Mouse (Mus musculus): Measurements from ENCODE around the gene Trim12a. TPM values are rescaled to one million over a fixed set of nuclear protein-coding genes. Genes with fewer than 3 reads are reported as not detected.
"Not testable (repeated sequence)": the region's sequence is repeated elsewhere in the genome, so short reads cannot be mapped to it uniquely, and the experiment has no call there.

Gene Trim12a
- 1 to 10 TPM; 2.6 to 5.4 (median 4.4) TPM for total RNA-seq (2022)

GRCm38 (mm10) chr7:104315369-104316080 lies at the start of gene Trim12a:
Trim12a (minus strand) TSS chr7:104315466.
- DNase-seq (ENCODE audit: low spot score in 2 of 2), result not testable (repeated sequence)

DNA sequence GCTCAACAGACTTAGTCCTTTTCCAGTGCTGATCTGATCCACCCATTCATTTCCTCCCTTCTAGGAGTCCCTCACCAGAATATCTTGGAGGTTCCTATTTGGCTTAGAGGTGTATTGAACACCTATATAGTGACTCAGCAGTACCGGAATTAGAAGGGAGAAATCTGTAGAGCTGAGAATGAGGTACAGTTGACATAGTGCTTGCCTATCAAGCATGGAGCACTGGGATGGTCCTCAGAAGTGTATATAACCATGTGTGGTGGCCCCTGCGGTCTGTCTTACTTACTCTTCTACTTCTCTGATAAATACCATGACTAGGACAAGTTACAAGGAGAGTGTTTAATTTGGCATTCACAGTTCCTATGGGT lies 38.3 kb upstream of the Trim12a start:
- no peak for DNase-seq (ENCODE audit: low spot score in 2 of 2)

DNA sequence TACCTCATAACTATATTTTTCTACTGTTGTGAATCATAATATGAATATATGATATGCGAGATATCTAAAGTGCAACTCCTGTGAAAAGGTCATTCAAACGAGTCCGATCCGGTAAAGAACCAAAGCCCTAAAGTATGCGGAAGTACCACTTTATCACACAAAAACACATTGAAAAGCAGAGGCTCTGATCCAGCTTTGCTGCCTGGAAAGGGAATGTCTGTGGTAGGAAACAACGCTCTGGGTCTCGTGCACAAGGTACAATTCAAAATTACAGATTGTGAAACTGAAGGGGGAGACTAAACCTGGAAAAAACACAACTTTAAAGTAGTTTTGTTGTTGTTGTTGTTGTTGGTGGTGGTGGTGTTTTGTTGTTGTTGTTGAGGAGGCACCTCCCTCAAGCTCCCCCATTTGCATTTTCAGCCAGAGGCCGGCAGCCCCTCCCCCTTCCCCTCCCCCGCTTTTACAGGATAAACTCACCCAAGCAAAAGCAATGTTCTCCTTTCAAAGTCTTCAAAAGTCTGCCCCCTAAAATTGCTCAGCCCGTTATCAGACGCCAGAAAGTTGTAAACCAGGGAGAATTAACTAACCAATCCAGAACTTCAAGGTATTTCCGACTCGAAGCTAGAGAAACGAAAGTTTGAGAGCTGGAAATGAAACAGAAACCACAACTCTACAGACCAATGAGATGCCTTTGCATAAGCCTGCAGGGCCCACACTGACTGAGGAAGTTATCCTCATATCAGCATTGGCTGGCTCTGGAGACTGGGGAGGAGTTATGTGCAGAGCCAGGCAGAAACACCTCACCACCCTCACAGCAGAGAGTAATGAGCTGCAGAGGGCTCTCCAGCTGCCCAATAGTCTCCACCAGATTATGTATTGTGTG lies 37.7 kb upstream of the Trim12a start, which contains the start of gene Trim12c:
Gene Trim12c, minus strand, starts transcription at position 646 of the 883 bp plus-strand sequence.
- DNase-seq (ENCODE audit: low spot score in 2 of 2), result peak in 1 of 2 experiments; percentile 3

GRCm38 (mm10) chr7:104348043-104348442 lies 32.8 kb upstream of the Trim12a start:
- DNase-seq (ENCODE audit: low spot score in 2 of 2), result not testable (repeated sequence)

DNA sequence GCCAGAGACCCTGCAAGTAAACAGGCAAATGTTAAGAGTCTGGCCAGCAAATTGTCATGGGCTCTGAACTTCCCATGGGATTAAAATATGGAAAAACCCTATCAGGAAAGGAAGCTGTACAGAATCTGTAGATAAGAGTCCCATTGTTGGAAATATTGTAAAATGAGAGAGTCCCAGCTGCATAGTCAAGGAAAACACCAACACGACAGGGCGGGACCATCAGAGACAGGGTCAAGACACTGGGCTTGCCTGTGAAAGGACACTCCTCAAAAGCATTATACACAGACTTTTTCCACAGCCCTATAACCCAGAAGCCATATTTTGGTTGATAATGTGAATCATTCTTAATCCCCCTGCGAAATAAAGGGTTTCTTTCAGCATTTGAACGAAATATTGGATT lies 25.5 kb upstream of the Trim12a start:
- DNase-seq (ENCODE audit: low spot score in 2 of 2), result not testable (repeated sequence)

DNA sequence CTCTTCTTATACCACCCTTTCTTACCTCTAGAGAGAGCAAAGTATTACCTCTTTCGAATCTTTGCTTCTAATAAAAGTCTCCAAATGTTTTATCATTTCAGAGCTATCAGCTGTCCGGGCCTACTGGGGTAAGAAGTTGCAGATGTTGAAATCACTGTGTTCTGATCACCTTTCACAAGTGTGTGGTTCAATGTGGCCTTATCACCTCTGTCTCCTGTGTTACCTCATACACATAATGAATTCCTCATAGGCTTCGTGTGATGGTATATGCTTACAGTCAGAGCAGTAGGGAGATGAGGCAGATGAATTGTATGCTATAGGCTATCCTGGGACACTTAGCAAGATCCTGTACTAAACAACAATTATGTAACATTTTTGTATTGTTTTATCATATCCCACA lies 20.3 kb upstream of the Trim12a start:
- not testable (repeated sequence) for DNase-seq (ENCODE audit: low spot score in 2 of 2)

- DNase-seq (ENCODE audit: low spot score in 2 of 2), result not testable (repeated sequence)
These were observed 13.9 kb upstream of the Trim12a start, which contains the start of gene Trim34b for GRCm38 (mm10) chr7:104329171-104329570. Trim34b (plus strand) TSS chr7:104329471.

GRCm38 (mm10) chr7:104322028-104322427 lies 6.8 kb upstream of the Trim12a start:
- no peak for DNase-seq (ENCODE audit: low spot score in 2 of 2)

- no peak for DNase-seq (ENCODE audit: low spot score in 2 of 2)
These were observed 391 bp downstream of the Trim12a start for GRCm38 (mm10) chr7:104314796-104315353.

DNA sequence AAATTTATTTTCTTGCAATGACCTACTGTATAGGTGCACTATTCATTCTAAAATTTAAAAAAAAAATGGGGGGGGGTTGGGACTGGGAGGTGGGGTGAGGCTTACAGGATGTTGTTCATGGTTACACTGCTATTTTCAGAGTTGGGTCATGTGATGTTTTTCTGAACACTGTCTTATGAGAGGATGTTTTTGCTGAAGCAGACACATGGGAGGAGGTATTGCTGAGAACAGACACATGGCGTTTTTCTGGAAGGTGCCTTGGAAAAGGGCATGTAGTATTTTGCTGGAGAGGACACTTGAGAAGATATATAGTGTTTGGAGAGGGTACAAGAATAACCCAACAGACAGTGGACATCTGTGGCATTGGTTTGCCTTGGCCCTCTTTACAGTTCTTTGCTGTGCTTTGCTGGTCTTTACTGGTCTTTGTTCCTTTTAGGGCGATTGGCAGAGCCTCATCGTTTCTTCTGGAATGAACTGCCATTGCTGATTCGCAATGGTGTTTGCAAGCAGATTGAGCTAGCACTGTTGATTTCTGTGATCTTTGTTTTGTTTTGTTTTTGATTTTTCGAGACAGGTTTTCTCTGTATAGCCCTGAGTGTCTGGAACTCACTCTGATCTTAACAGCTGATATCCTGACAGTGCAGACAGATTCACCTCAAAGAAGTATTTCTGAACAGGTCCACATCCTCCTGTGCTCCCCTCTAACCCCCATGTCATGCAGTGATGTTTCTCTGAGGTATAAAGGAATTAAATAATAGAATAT lies 23.4 kb downstream of the Trim12a start:
- no peak for DNase-seq (ENCODE audit: low spot score in 2 of 2)

- DNase-seq (ENCODE audit: low spot score in 2 of 2), result no peak
These were observed 24.6 kb downstream of the Trim12a start for GRCm38 (mm10) chr7:104290641-104291040.

- not testable (repeated sequence) for DNase-seq (ENCODE audit: low spot score in 2 of 2)
These were observed 27.5 kb downstream of the Trim12a start, which contains the start of gene Trim5 for GRCm38 (mm10) chr7:104287576-104288443. Trim5 (minus strand) TSS chr7:104288094.

DNA sequence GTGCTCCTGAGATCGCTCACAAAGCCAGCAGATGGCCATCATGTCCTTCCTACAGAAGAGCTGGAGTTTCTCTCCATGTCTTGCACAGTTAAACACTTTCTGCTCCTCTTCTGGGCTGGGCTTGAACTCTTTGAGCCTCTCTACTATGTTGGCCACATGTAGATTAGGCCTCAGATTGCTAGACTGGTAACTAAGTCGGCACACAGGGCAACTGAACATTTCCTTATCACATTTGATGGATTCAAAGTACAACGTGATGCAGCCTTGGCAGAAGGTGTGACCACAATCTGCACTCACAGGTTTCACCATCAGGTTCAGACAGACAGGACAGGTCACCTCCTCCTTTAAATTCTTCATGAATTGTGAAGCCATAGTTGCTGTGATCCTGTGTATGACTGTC lies 35.9 kb downstream of the Trim12a start:
- not testable (repeated sequence) for DNase-seq (ENCODE audit: low spot score in 2 of 2)

- not testable (repeated sequence) for DNase-seq (ENCODE audit: low spot score in 2 of 2)
These were observed 49.9 kb downstream of the Trim12a start for GRCm38 (mm10) chr7:104265335-104265734.

DNA sequence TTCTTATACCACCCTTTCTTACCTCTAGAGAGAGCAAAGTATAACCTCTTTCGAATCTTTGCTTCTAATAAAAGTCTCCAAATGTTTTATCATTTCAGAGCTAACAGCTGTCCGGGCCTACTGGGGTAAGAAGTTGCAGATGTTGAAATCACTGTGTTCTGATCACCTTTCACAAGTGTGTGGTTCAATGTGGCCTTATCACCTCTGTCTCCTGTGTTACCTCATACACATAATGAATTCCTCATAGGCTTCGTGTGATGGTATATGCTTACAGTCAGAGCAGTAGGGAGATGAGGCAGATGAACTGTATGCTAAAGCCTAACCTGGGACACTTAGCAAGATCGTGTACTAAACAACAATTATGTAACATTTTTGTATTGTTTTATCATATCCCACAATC lies 54.9 kb downstream of the Trim12a start:
- not testable (repeated sequence) for DNase-seq (ENCODE audit: low spot score in 2 of 2)

Other genes with a start within 250 kb of the Trim12a start
- not detected for gene Olfr644, start 243.6 kb downstream of the Trim12a start, total RNA-seq (2022)
- gene Olfr645, start 230.0 kb downstream of the Trim12a start, total RNA-seq (2022), result not detected
- not detected for gene Olfr646, start 210.6 kb downstream of the Trim12a start, total RNA-seq (2022)
- gene Ubqln5, start 185.6 kb downstream of the Trim12a start, total RNA-seq (2022), result not detected
- not detected for gene Olfr643, start 178.1 kb downstream of the Trim12a start, total RNA-seq (2022)
- gene Ubqln3, start 172.2 kb downstream of the Trim12a start, total RNA-seq (2022), result not detected
- gene Ubqlnl, start 164.9 kb downstream of the Trim12a start, total RNA-seq (2022), result not detected
- gene Olfm5, start 150.6 kb downstream of the Trim12a start, total RNA-seq (2022), result not detected
- gene Olfr648, start 132.1 kb downstream of the Trim12a start, total RNA-seq (2022), result under 1 TPM; 0.14 to 0.31 (median 0.22) TPM
- not detected for gene Olfr649, start 119.5 kb downstream of the Trim12a start, total RNA-seq (2022)
- under 1 TPM; 0.14 to 0.29 (median 0.16) TPM for gene Trim6, start 96.7 kb downstream of the Trim12a start, total RNA-seq (2022)
- gene Trim34a, start 71.0 kb downstream of the Trim12a start, total RNA-seq (2022), result 1 to 10 TPM; 1.7 to 4.0 (median 2.7) TPM
- gene Trim5, start 27.4 kb downstream of the Trim12a start, total RNA-seq (2022), result 1 to 10 TPM in 2 of 4 experiments, under 1 TPM in 2; 0.47 to 1.7 (median 1.2) TPM
- under 1 TPM in 2 of 4 experiments, not detected in 2; 0.29 to 0.34 TPM for gene Trim34b, start 14.0 kb upstream of the Trim12a start, total RNA-seq (2022)
- 1 to 10 TPM; 1.5 to 3.4 (median 2.4) TPM for gene Trim12c, start 37.9 kb upstream of the Trim12a start, total RNA-seq (2022)
- gene Trim30b, start 54.4 kb upstream of the Trim12a start, total RNA-seq (2022), result under 1 TPM in 3 of 4 experiments, not detected in 1; 0.18 to 0.33 (median 0.25) TPM
- under 1 TPM in 1 of 4 experiments, not detected in 3; 0.22 TPM for gene Trim30c, start 85.4 kb upstream of the Trim12a start, total RNA-seq (2022)
- 1 to 10 TPM in 2 of 4 experiments, under 1 TPM in 2; 0.51 to 6.2 (median 3.0) TPM for gene Trim30a, start 149.7 kb upstream of the Trim12a start, total RNA-seq (2022)
- 1 to 10 TPM in 3 of 4 experiments, under 1 TPM in 1; 0.47 to 3.7 (median 1.8) TPM for gene Trim30d, start 192.4 kb upstream of the Trim12a start, total RNA-seq (2022)
- gene Olfr651, start 234.7 kb upstream of the Trim12a start, total RNA-seq (2022), result not detected
- not detected for gene Olfr652, start 245.4 kb upstream of the Trim12a start, total RNA-seq (2022)

All from layer of hippocampus, adult 8-10 months (tissue).